Mouse (Mus musculus): ENCODE data around the gene Ankrd16.

Gene Ankrd16

DNA sequence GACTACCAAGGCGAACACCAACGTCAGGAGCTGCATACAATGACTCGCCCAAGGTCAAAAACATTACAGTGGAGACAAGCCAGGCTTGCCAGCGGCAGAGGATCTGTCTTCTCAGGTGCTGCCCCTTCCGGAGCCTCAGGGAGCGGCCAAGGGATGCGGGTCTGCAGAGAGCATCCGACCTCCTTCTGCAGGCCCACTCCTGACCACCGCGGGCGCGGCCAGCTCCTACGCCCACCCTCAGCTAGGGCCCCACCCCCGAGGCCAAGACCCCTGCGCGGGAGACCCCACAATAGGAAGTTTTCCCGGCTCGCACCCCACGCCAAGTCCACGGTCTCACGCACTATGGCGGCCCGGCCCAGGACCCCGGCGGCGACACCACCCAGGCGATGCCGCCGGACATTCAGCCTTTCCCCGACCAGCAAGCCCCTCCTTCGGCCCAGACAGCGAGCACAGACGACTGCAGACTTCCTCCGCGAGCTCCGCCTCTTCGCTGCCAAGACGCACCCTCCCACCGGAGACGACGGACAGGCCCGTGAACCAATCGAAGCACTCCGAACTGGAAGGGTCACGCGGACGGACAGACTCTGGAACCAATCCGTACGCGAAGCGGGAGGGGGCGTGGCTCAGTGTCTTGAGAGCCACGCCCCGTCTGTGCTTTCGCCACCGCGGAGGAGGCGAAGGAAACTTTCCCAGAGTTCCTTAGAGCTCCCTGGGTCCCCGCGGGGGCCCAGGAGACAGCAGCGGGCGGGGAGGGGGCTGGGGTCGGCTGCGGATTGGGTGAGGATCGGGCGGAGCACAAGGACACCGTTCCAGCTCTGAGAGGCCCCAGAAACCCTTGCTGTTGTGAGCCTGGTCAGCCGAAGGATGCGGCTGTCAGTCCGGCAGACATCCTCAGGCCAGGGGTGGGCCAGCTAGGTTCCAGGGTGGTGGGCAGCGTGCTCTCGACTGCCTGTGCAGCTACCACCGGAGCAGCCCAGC is at the start of gene Ankrd16, which contains the start of gene Fbh1:
Ankrd16 (plus strand) TSS at position 786 of the 978 bp plus-strand sequence.
Fbh1 (minus strand) TSS at position 492 of the 978 bp plus-strand sequence.
- peak; percentile 100 for DNase-seq

GRCm38 (mm10) chr2:11729091-11729490 is 48.6 kb upstream of the Ankrd16 start:
- DNase-seq: no peak

- no peak for DNase-seq
Observed at GRCm38 (mm10) chr2:11732978-11733377, 44.7 kb upstream of the Ankrd16 start.

DNA sequence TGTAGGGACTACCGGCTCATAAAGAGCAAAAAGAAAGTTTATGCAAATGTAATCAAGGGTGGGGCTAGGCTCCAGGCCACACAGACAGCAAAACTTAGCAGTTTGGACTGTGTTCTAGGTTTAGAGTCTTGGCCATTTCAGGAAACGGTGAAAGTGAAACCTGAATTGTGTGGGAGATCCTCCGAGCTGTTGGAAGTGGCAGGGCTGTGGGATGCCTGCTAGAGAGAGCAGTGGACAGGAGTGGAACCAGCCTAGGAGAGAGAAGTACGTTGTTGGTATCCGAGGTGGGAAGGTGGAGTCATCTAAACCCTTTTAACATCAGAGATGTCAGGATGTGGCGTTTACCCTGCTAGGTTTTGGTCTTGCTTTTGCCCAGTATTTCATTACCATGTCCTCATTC is 41.8 kb upstream of the Ankrd16 start:
- DNase-seq: no peak

DNA sequence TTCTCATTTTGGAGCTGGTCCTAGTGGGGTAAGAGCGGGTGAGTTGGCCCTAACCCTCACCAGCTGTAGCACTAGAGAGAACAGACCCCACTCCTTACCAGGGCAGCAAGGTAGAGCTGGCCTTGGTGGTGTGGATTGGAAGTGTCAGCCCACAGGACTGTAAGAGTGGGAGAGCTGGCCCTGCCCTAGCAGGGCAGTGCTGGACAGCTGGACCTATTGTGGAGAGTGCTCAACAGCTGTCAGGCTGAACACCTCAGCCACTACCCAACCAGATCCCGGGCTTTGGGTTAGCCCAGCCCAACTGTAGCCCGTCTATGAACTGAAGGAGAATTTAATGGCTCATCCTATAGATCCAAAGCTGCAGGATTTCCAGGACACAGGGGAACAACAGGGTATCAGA is 38.9 kb upstream of the Ankrd16 start:
- DNase-seq: no peak

- no peak for DNase-seq
Observed at GRCm38 (mm10) chr2:11739516-11740051, 38.1 kb upstream of the Ankrd16 start.

GRCm38 (mm10) chr2:11762541-11762940 is 15.1 kb upstream of the Ankrd16 start:
- DNase-seq: no peak

- peak; percentile 59 to 70 for DNase-seq
Observed at GRCm38 (mm10) chr2:11765694-11766093, 12.0 kb upstream of the Ankrd16 start.

GRCm38 (mm10) chr2:11766485-11767160 is 11.1 kb upstream of the Ankrd16 start:
- no peak for DNase-seq

- peak; percentile 16 to 46 for DNase-seq
Observed at GRCm38 (mm10) chr2:11767161-11767545, 10.5 kb upstream of the Ankrd16 start.

GRCm38 (mm10) chr2:11771701-11772100 is 6.0 kb upstream of the Ankrd16 start:
- DNase-seq: no peak

GRCm38 (mm10) chr2:11772401-11772800 is 5.3 kb upstream of the Ankrd16 start:
- no peak for DNase-seq

DNA sequence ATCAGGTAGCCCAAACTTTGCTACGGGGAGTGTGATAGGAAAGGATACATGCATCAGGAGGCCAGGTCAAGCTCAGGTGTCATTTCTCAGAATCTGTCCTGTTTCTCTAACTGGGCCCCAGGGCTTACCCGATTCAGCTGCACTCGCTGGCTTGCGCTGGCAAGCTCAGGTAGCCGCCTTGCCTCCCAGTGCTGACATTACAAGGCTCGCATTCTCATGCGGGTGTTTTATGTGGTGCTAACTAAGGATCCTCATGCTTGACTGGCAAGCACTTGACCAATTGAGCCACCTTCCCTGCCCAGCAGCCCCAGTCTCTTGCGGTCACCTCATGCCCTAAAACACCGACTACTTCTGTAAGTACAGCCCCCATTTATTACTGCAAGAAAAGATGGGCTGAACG is 3.2 kb upstream of the Ankrd16 start:
- no peak for DNase-seq

DNA sequence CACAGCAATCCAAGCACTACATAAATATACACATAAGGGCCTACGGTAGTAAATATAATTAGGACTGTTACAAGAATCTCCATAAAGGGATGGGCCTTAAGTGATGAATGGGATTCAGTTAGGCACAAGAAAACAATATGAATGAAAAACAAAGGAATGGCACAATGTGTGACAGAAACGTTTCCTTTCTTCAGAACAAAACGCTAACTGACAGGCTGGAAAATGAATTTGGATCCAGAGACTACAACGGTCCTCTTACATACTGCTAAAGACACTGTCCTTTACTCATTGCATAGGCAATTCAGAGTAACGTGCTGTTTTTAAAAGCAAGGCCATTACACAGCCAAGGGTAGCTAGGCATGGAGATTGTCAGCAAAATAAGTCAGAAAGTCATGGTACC is 2.6 kb upstream of the Ankrd16 start:
- no peak for DNase-seq

DNA sequence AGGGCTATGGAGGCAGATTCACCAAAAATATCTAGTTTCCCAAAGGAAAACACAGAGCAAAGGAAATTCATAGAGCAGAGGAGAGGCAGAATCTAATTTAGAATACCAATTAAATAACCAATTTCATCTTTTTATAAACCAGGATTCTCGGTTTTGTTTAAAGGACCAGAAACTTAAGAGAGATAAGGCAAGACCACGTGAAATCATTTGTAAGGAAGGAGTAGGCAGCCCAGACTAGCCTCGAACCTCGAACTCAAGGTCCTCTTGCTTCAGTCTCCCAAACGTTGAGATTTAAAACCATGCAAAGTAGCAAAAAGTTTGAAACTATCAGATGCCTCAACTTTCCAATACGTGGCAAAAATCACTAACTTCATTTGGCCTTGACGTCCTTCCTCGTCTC is 1.3 kb upstream of the Ankrd16 start:
- no peak for DNase-seq

GRCm38 (mm10) chr2:11778087-11778823 is 579 bp downstream of the Ankrd16 start:
- DNase-seq: peak; percentile 94 to 95

DNA sequence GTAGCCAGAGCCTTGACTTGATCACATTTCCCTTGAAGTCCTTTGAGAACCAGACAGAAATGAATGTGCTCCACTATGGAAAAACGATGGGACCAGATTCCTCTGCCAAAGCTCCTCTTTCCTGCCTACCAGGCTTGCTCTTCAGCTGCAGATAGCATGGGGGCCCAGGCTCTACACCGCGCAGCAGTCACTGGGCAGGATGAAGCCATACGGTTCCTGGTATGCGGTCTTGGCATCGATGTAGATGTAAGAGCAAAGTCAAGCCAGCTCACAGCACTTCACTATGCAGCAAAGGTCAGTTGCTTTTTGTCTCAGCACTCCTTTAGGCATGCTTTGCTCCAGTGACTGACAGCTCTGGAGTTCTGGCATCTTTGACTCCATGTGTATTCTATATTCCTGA is 6.5 kb downstream of the Ankrd16 start:
- DNase-seq: peak in 1 of 2 experiments; percentile 38

- DNase-seq: no peak
Observed at GRCm38 (mm10) chr2:11794668-11795067, 17.0 kb downstream of the Ankrd16 start.

GRCm38 (mm10) chr2:11797930-11798364 is 20.3 kb downstream of the Ankrd16 start:
- DNase-seq: no peak

- DNase-seq: no peak
Observed at GRCm38 (mm10) chr2:11801299-11801930, 23.7 kb downstream of the Ankrd16 start.

Measured in cerebellum, postnatal 10 days (tissue).